Mouse (Mus musculus): ENCODE data around the gene Sdccag8.
"Not testable (repeated sequence)": the region's sequence is repeated elsewhere in the genome, so short reads cannot be mapped to it uniquely, and the experiment has no call there.

The Sdccag8 gene

GRCm38 (mm10) chr1:176827945-176828485 lies 13.6 kb downstream of the Sdccag8 start:
- peak in 1 of 2 experiments; percentile 50 for DNase-seq (ENCODE audit: low spot score in 2 of 2)

- no peak for DNase-seq (ENCODE audit: low spot score in 2 of 2)
Observed at GRCm38 (mm10) chr1:176828666-176829065, 14.2 kb downstream of the Sdccag8 start.

GRCm38 (mm10) chr1:176832071-176832470 lies 17.6 kb downstream of the Sdccag8 start:
- DNase-seq (ENCODE audit: low spot score in 2 of 2): no peak

GRCm38 (mm10) chr1:176832607-176833006 lies 18.1 kb downstream of the Sdccag8 start:
- no peak for DNase-seq (ENCODE audit: low spot score in 2 of 2)

GRCm38 (mm10) chr1:176833257-176833656 lies 18.8 kb downstream of the Sdccag8 start:
- no peak for DNase-seq (ENCODE audit: low spot score in 2 of 2)

- DNase-seq (ENCODE audit: low spot score in 2 of 2): peak; percentile 58 to 66
Observed at GRCm38 (mm10) chr1:176833948-176834347, 19.5 kb downstream of the Sdccag8 start.

GRCm38 (mm10) chr1:176834880-176835279 lies 20.4 kb downstream of the Sdccag8 start:
- DNase-seq (ENCODE audit: low spot score in 2 of 2): no peak

GRCm38 (mm10) chr1:176835501-176836294 lies 21.2 kb downstream of the Sdccag8 start:
- DNase-seq (ENCODE audit: low spot score in 2 of 2): no peak

- not testable (repeated sequence) for DNase-seq (ENCODE audit: low spot score in 2 of 2)
Observed at GRCm38 (mm10) chr1:176836562-176836961, 22.1 kb downstream of the Sdccag8 start.

GRCm38 (mm10) chr1:176845082-176845977 lies 30.9 kb downstream of the Sdccag8 start:
- no peak for DNase-seq (ENCODE audit: low spot score in 2 of 2)

- no peak for DNase-seq (ENCODE audit: low spot score in 2 of 2)
Observed at GRCm38 (mm10) chr1:176847118-176847859, 32.8 kb downstream of the Sdccag8 start.

- no peak for DNase-seq (ENCODE audit: low spot score in 2 of 2)
Observed at GRCm38 (mm10) chr1:176848613-176849290, 34.3 kb downstream of the Sdccag8 start.

GRCm38 (mm10) chr1:176849377-176849776 lies 34.9 kb downstream of the Sdccag8 start:
- DNase-seq (ENCODE audit: low spot score in 2 of 2): peak in 1 of 2 experiments; percentile 35

GRCm38 (mm10) chr1:176851401-176851800 lies 36.9 kb downstream of the Sdccag8 start:
- no peak for DNase-seq (ENCODE audit: low spot score in 2 of 2)

- DNase-seq (ENCODE audit: low spot score in 2 of 2): no peak
Observed at GRCm38 (mm10) chr1:176852813-176853590, 38.5 kb downstream of the Sdccag8 start.

- peak; percentile 29 to 74 for DNase-seq (ENCODE audit: low spot score in 2 of 2)
Observed at GRCm38 (mm10) chr1:176861981-176862644, 47.7 kb downstream of the Sdccag8 start.

GRCm38 (mm10) chr1:176870501-176870900 lies 56.0 kb downstream of the Sdccag8 start:
- DNase-seq (ENCODE audit: low spot score in 2 of 2): no peak

GRCm38 (mm10) chr1:176871975-176872374 lies 57.5 kb downstream of the Sdccag8 start:
- no peak for DNase-seq (ENCODE audit: low spot score in 2 of 2)

GRCm38 (mm10) chr1:176873463-176873862 lies 59.0 kb downstream of the Sdccag8 start:
- no peak for DNase-seq (ENCODE audit: low spot score in 2 of 2)

- DNase-seq (ENCODE audit: low spot score in 2 of 2): no peak
Observed at GRCm38 (mm10) chr1:176874155-176874554, 59.7 kb downstream of the Sdccag8 start.

Data from heart, adult 9 months (tissue).